Mouse (Mus musculus) adrenal gland, postnatal 36 days (tissue): ENCODE results near the gene Trub2. TPM values are rescaled to one million over a fixed set of nuclear protein-coding genes. Genes with fewer than 3 reads are reported as not detected.
"Not testable (repeated sequence)": the region's sequence is repeated elsewhere in the genome, so short reads cannot be mapped to it uniquely, and the experiment has no call there.

ENCODE experiments used
- DNase-seq, 2 experiments: peaks; one replicate each; pipeline ENCODE4 v3.0.0; 2021; ENCODE audit warnings: mixed read lengths in 1 of 2
- total RNA-seq, 2 experiments: library from RNA; stranded (reverse); gene quantifications; 2 replicates each; pipeline ENCODE4 v1.2.3; 2021

Trub2 gene
- total RNA-seq, 2 experiments from 2014 or later, result 33.3 to 37.7 TPM

GRCm38 (mm10) chr2:29781256-29781655, 7.0 kb downstream of the Trub2 start:
- not testable (repeated sequence) for DNase-seq

- DNase-seq, result no peak
These were observed 15.0 kb downstream of the Trub2 start for GRCm38 (mm10) chr2:29773323-29773722.

GRCm38 (mm10) chr2:29771611-29772461, 16.5 kb downstream of the Trub2 start:
- peak; percentile 61 for DNase-seq

GRCm38 (mm10) chr2:29770162-29770561, 18.1 kb downstream of the Trub2 start:
- DNase-seq, result no peak

- no peak for DNase-seq
These were observed 19.4 kb downstream of the Trub2 start for GRCm38 (mm10) chr2:29768901-29769300.

- no peak for DNase-seq
These were observed 20.2 kb downstream of the Trub2 start for GRCm38 (mm10) chr2:29767976-29768709.

- peak; percentile 83 to 85 for DNase-seq
These were observed 23.5 kb downstream of the Trub2 start for GRCm38 (mm10) chr2:29764831-29765230.

GRCm38 (mm10) chr2:29755693-29756092, 32.6 kb downstream of the Trub2 start:
- DNase-seq, result no peak

- no peak for DNase-seq
These were observed 35.9 kb downstream of the Trub2 start for GRCm38 (mm10) chr2:29752397-29752796.

- no peak for DNase-seq
These were observed 36.8 kb downstream of the Trub2 start, which contains the start of gene Gm13420 for GRCm38 (mm10) chr2:29751497-29751896. TSS of gene Gm13420 (minus strand) at chr2:29751685.

GRCm38 (mm10) chr2:29748499-29748898, 39.8 kb downstream of the Trub2 start:
- no peak for DNase-seq

GRCm38 (mm10) chr2:29747852-29748251, 40.5 kb downstream of the Trub2 start:
- DNase-seq, result peak in 1 of 2 experiments; percentile 29

GRCm38 (mm10) chr2:29747188-29747782, 41.0 kb downstream of the Trub2 start:
- no peak for DNase-seq

GRCm38 (mm10) chr2:29744256-29744655, 44.0 kb downstream of the Trub2 start:
- DNase-seq, result no peak

- DNase-seq, result no peak
These were observed 47.1 kb downstream of the Trub2 start for GRCm38 (mm10) chr2:29741207-29741606.

GRCm38 (mm10) chr2:29739368-29739767, 48.9 kb downstream of the Trub2 start:
- no peak for DNase-seq

- no peak for DNase-seq
These were observed 49.5 kb downstream of the Trub2 start for GRCm38 (mm10) chr2:29738799-29739198.

GRCm38 (mm10) chr2:29737209-29737925, 50.9 kb downstream of the Trub2 start:
- no peak for DNase-seq

- no peak for DNase-seq
These were observed 52.6 kb downstream of the Trub2 start for GRCm38 (mm10) chr2:29735708-29736107.

GRCm38 (mm10) chr2:29733348-29733747, 55.0 kb downstream of the Trub2 start:
- no peak for DNase-seq

GRCm38 (mm10) chr2:29732559-29732958, 55.7 kb downstream of the Trub2 start:
- no peak for DNase-seq

GRCm38 (mm10) chr2:29731545-29731944, 56.8 kb downstream of the Trub2 start:
- peak; percentile 74 to 81 for DNase-seq
